Mouse (Mus musculus) CH12.LX (cell line): ENCODE measurements around the gene Ganab. TPM values are rescaled to one million over a fixed set of nuclear protein-coding genes. Genes with fewer than 3 reads are reported as not detected.
A peak's percentile ranks its signal among the peaks of the same experiment; 100 is the strongest.

Experiments
- DNase-seq: peaks from one replicate; pipeline ENCODE4 v3.0.0-alpha.2; 2013; ENCODE audit errors: extremely low read depth
- H3K27ac ChIP-seq: 2 replicates; pipeline ENCODE4 v1.5.1; 2012; ENCODE audit warnings: low read depth, mild to moderate bottlenecking, control low read depth, moderate library complexity; ENCODE audit not compliant: insufficient read depth
- H3K27me3 ChIP-seq: replicated peaks from 2 replicates; pipeline ENCODE3; 2012; ENCODE audit warnings: inconsistent platforms
- H3K36me3 ChIP-seq, 2 experiments: replicated peaks in 1 of 2; 2 replicates each; pipeline versions ENCODE3 to v1.6.1; 2012; ENCODE audit warnings: inconsistent platforms in 1 of 2, low read length in 1 of 2, mild to moderate bottlenecking in 1 of 2, mixed read lengths in 1 of 2, moderate library complexity in 1 of 2; ENCODE audit not compliant: control insufficient read depth in 1 of 2, insufficient read depth in 1 of 2
- H3K4me1 ChIP-seq, 2 experiments: 2 replicates each; pipeline ENCODE4 v1.6.1; 2012; ENCODE audit warnings: inconsistent platforms in 1 of 2, moderate library complexity in 1 of 2; ENCODE audit not compliant: insufficient read depth in 2 of 2, control insufficient read depth in 1 of 2
- H3K4me2 ChIP-seq: 2 replicates; pipeline ENCODE4 v1.6.1; 2012; ENCODE audit warnings: low read depth, mild to moderate bottlenecking, control low read depth; ENCODE audit not compliant: poor library complexity, insufficient read depth, severe bottlenecking
- H3K4me3 ChIP-seq, 3 experiments: fragments of 150-350 bp in 1 of 3; sonication (generic) in 1 of 3; replicated peaks in 1 of 3; 2 replicates each; pipeline versions ENCODE3 to v1.5.1; 2011 to 2012; ENCODE audit warnings: low read depth in 2 of 3, low read length in 2 of 3, mild to moderate bottlenecking in 2 of 3, moderate library complexity in 2 of 3, control low read depth in 1 of 3, improper control_type of control experiment in 1 of 3, inconsistent platforms in 1 of 3, mixed read lengths in 1 of 3; ENCODE audit not compliant: poor library complexity in 1 of 3
- H3K79me2 ChIP-seq: replicated peaks from 2 replicates; pipeline ENCODE4 v1.6.1; 2012; ENCODE audit warnings: mild to moderate bottlenecking, moderate library complexity; ENCODE audit not compliant: control insufficient read depth, poor library complexity, insufficient read depth, severe bottlenecking; ENCODE audit errors: extremely low read depth
- H3K9ac ChIP-seq: 2 replicates; pipeline ENCODE4 v1.6.1; 2012; ENCODE audit warnings: low read depth, mild to moderate bottlenecking, control low read depth, moderate library complexity; ENCODE audit not compliant: insufficient read depth
- H3K9me3 ChIP-seq: replicated peaks from 2 replicates; pipeline ENCODE3; 2012; ENCODE audit warnings: low read length, inconsistent platforms, mixed read lengths
- BHLHE40 ChIP-seq: IDR thresholded peaks from 2 replicates; pipeline ENCODE4 v1.6.1; 2011; ENCODE audit warnings: mild to moderate bottlenecking, low read depth, low read length, improper control_type of control experiment
- CTCF ChIP-seq, 2 experiments: IDR thresholded peaks in 1 of 2; conservative IDR thresholded peaks in 1 of 2; 2 replicates each; pipeline ENCODE4 v1.5.1; 2011 to 2012; ENCODE audit warnings: low read depth in 2 of 2, low read length in 2 of 2, improper control_type of control experiment in 1 of 2, inconsistent platforms in 1 of 2, mild to moderate bottlenecking in 1 of 2, moderate library complexity in 1 of 2
- E2F4 ChIP-seq: IDR thresholded peaks from 2 replicates; pipeline ENCODE4 v1.6.1; 2011; ENCODE audit warnings: low read depth, low read length, improper control_type of control experiment; ENCODE audit not compliant: insufficient replicate concordance
- ELF1 ChIP-seq: IDR thresholded peaks from 2 replicates; pipeline ENCODE4 v1.6.1; 2014; ENCODE audit warnings: low read depth, mild to moderate bottlenecking, inconsistent platforms, low read length, improper control_type of control experiment
- EP300 ChIP-seq: IDR thresholded peaks from 2 replicates; pipeline ENCODE4 v1.6.1; 2011; ENCODE audit warnings: low read length, improper control_type of control experiment
- KAT2A ChIP-seq: IDR thresholded peaks from 2 replicates; pipeline ENCODE4 v1.6.1; 2012; ENCODE audit warnings: low read length, improper control_type of control experiment, inconsistent platforms; ENCODE audit not compliant: insufficient replicate concordance
- MAFK ChIP-seq: IDR thresholded peaks from 2 replicates; pipeline ENCODE4 v1.6.1; 2011; ENCODE audit warnings: low read length, improper control_type of control experiment; ENCODE audit not compliant: insufficient replicate concordance
- MAX ChIP-seq: IDR thresholded peaks from 2 replicates; pipeline ENCODE4 v1.6.1; 2011; ENCODE audit warnings: low read length, improper control_type of control experiment
- MYC ChIP-seq: IDR thresholded peaks from 2 replicates; pipeline ENCODE4 v1.6.1; 2011; ENCODE audit warnings: low read depth, mild to moderate bottlenecking, improper control_type of control experiment, low read length
- POLR2AphosphoS2 ChIP-seq: IDR thresholded peaks from 2 replicates; pipeline ENCODE4 v1.6.1; 2011; ENCODE audit warnings: low read depth, low read length, improper control_type of control experiment
- RCOR1 ChIP-seq: conservative IDR thresholded peaks from 2 replicates; pipeline ENCODE4 v1.6.1; 2012; ENCODE audit warnings: low read depth, mild to moderate bottlenecking, inconsistent platforms, low read length, improper control_type of control experiment
- SIN3A ChIP-seq: IDR thresholded peaks from 2 replicates; pipeline ENCODE4 v1.6.1; 2012; ENCODE audit warnings: low read length, improper control_type of control experiment, inconsistent platforms
- TBP ChIP-seq: conservative IDR thresholded peaks from 2 replicates; pipeline ENCODE4 v1.6.1; 2011; ENCODE audit warnings: low read depth, low read length, improper control_type of control experiment
- USF1 ChIP-seq: IDR thresholded peaks from 2 replicates; pipeline ENCODE4 v1.6.1; 2014; ENCODE audit warnings: low read depth, mild to moderate bottlenecking, inconsistent platforms, low read length, improper control_type of control experiment
- USF2 ChIP-seq: conservative IDR thresholded peaks from 2 replicates; pipeline ENCODE4 v1.6.1; 2011; ENCODE audit warnings: low read depth, low read length, improper control_type of control experiment
- ZC3H11A ChIP-seq: IDR thresholded peaks from 2 replicates; pipeline ENCODE4 v1.6.1; 2012; ENCODE audit warnings: low read depth, mild to moderate bottlenecking, inconsistent platforms, low read length, improper control_type of control experiment
- ZKSCAN1 ChIP-seq: IDR thresholded peaks from 2 replicates; pipeline ENCODE4 v1.6.1; 2012; ENCODE audit warnings: low read depth, inconsistent platforms, low read length, improper control_type of control experiment, borderline replicate concordance
- ZNF384 ChIP-seq: IDR thresholded peaks from 2 replicates; pipeline ENCODE4 v1.6.1; 2012; ENCODE audit warnings: low read depth, low read length, improper control_type of control experiment, inconsistent platforms
- dilution Hi-C: fragments of 300-500 bp; cut with MboI; formaldehyde crosslinking; loops from 2 replicates; pipeline ENCODE4 v1.14.3; 2020; ENCODE audit warnings: low sequenced_read_pairs; ENCODE audit not compliant: extremely low pct_unique_long_range_greater_than_20kb, extremely low pct_ligation_motif_present
- in situ Hi-C: fragments of 300-500 bp; cut with MboI; formaldehyde crosslinking; loops from 3 replicates; pipeline ENCODE4 v1.14.3; 2019; ENCODE audit warnings: low sequenced_read_pairs, low pct_ligation_motif_present, low pct_unique_long_range_greater_than_20kb, mixed read lengths
- polyA plus RNA-seq: library from polyadenylated mRNA; unstranded; fragments of >175 nt; gene quantifications from 2 replicates; pipeline ENCODE4 v1.2.1, GENCODE M21; 2012; ENCODE audit warnings: low read depth; ENCODE audit not compliant: insufficient read length
- total RNA-seq, 2 experiments: library from RNA; depleted of rRNA; stranded (reverse); fragments of 300-350 nt in 1 of 2; fragments of >200 nt in 1 of 2; gene quantifications; 2 replicates each; pipeline ENCODE4 v1.2.3; 2012 to 2014

The Ganab gene
- total and polyA plus RNA-seq, 3 experiments: 97.0 to 169 (median 143) TPM

GRCm38 (mm10) chr19:8872266-8872840 is 25.5 kb upstream of the Ganab start:
- Histone ChIP-seq H3K9me3 (no peaks in the 10 kb centered on the region), H3K27ac (no peak overlapping the region), H3K27me3 (no peaks in the 10 kb centered on the region), H3K9ac (peak overlapping the region; percentile 88), H3K79me2 (peaks cover 19% of the 10 kb centered on the region), H3K4me3 (peak overlapping the region; percentile 84 to 97 (median 87)), H3K4me1 (peaks cover 2 to 16% of the 10 kb centered on the region in 2 experiments; a peak in 2 of 4 replicates), H3K36me3 (peaks cover 25 to 43% of the 10 kb centered on the region in 2 experiments), H3K4me2 (peak overlapping the region; percentile 43)
- DNase-seq: no peak
- no peak for TF ChIP-seq BHLHE40
- TF ChIP-seq ZNF384: no peak
- no peak for TF ChIP-seq USF1
- no peak for TF ChIP-seq EP300
- TF ChIP-seq RCOR1: no peak
- TF ChIP-seq MAFK: no peak
- TF ChIP-seq CTCF (conservative IDR thresholded peaks at IDR 0.05 in 1 of 2, IDR thresholded peaks at IDR 0.05 in 1 of 2; ENCODE audit: low read depth in 2 of 2, low read length in 2 of 2): no peak
- TF ChIP-seq ZKSCAN1: no peak
- TF ChIP-seq MYC: no peak
- TF ChIP-seq ZC3H11A: no peak
- no peak; the same call in 1 of the 2 replicates for TF ChIP-seq SIN3A
- dilution Hi-C loops (no loop called here), in situ Hi-C loops (no loop called here)

- Histone ChIP-seq H3K27me3 (no peaks in the 10 kb centered on the region), H3K4me1 (peaks cover 2 to 25% of the 10 kb centered on the region in 2 experiments; a peak in 3 of 4 replicates), H3K4me3 (no peak overlapping the region), H3K36me3 (peaks cover 27 to 61% of the 10 kb centered on the region in 2 experiments), H3K9me3 (no peaks in the 10 kb centered on the region), H3K27ac (no peak overlapping the region), H3K9ac (no peak overlapping the region), H3K4me2 (no peak overlapping the region), H3K79me2 (peaks cover 19% of the 10 kb centered on the region)
- DNase-seq: no peak
- dilution Hi-C loops (no loop called here), in situ Hi-C loops (no loop called here)
- TF ChIP-seq USF2 (no peak), ELF1 (no peak), TBP (no peak), E2F4 (no peak), MAX (no peak), KAT2A (no peak), RCOR1 (no peak), POLR2AphosphoS2 (no peak)
Observed at GRCm38 (mm10) chr19:8875031-8875430, 22.8 kb upstream of the Ganab start.
